Mouse (Mus musculus) brain, embryonic 14.5 days (tissue): ENCODE data around the gene Adh4. TPM values are rescaled to one million over a fixed set of nuclear protein-coding genes. Genes with fewer than 3 reads are reported as not detected.

ENCODE experiments used
- DNase-seq: peaks from one replicate; pipeline ENCODE4 v3.0.0-alpha.2; 2011; ENCODE audit warnings: low read depth
- CTCF ChIP-seq: fragments of 200-500 bp; IDR thresholded peaks from 2 replicates; pipeline ENCODE4 v1.5.1; 2012; ENCODE audit warnings: inconsistent platforms, mild to moderate bottlenecking, moderate library complexity, borderline replicate concordance; ENCODE audit not compliant: insufficient read depth, insufficient read length; ENCODE audit errors: extremely low read depth
- POLR2A ChIP-seq: fragments of 200-500 bp; IDR thresholded peaks from 2 replicates; pipeline ENCODE4 v1.6.1; 2012; ENCODE audit warnings: mild to moderate bottlenecking, inconsistent platforms, borderline replicate concordance; ENCODE audit not compliant: poor library complexity, insufficient read depth, insufficient read length, severe bottlenecking; ENCODE audit errors: extremely low read depth
- polyA plus RNA-seq: library from polyadenylated mRNA; depleted of rRNA; stranded (reverse); fragments of >200 nt; gene quantifications from 2 replicates; pipeline ENCODE4 v1.2.3, GENCODE M21; 2012

Adh4 gene
- polyA plus RNA-seq, 1 experiment: not detected

- no peak for DNase-seq
These were observed 5.7 kb upstream of the Adh4 start for GRCm38 (mm10) chr3:138409585-138409984.

DNA sequence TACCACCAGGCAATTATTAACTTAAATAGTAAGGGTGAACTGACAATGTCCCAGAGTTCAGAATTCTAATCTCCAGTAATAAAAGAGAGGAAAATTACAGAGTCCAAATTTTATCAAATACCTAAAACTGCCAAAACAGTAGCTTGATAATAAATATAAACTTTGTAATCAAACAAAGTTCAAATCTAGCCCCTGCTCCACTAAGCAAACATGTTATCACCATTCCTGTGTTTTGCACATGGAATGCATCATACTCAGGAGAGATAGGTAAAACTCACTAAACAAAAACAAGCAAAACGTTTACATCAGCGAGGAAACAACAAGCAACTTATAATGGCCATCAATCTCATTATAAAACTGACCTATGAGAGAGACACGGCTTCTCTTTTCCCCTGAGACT lies 5.1 kb upstream of the Adh4 start:
- TF ChIP-seq CTCF: no peak
- TF ChIP-seq POLR2A: no peak
- no peak for DNase-seq

More at GRCm38 (mm10) chr3:138409585-138409984, 5.7 kb upstream of the Adh4 start:
- TF ChIP-seq CTCF: no peak
- no peak for TF ChIP-seq POLR2A

GRCm38 (mm10) chr3:138419369-138419768 lies 4.1 kb downstream of the Adh4 start:
- DNase-seq: no peak
- TF ChIP-seq CTCF: no peak
- TF ChIP-seq POLR2A: no peak

DNA sequence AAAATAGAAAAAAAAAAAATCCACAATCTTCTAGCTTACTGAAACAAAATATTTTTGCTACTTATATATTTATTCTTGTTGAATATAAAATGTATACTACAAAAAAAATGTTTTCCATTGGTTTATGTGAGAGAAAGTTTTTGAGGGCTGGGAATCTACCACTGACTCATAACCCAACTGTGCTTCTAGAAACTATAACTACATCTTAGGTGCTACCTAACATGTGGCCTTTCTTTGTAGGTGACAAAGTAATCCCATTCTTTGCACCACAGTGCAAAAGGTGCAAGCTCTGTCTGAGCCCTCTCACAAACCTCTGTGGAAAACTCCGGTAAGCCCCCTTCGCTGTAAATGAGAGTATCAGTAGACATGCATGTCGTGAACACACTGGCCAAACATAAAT lies 5.1 kb downstream of the Adh4 start:
- no peak for DNase-seq
- TF ChIP-seq POLR2A (no peak), CTCF (no peak)

DNA sequence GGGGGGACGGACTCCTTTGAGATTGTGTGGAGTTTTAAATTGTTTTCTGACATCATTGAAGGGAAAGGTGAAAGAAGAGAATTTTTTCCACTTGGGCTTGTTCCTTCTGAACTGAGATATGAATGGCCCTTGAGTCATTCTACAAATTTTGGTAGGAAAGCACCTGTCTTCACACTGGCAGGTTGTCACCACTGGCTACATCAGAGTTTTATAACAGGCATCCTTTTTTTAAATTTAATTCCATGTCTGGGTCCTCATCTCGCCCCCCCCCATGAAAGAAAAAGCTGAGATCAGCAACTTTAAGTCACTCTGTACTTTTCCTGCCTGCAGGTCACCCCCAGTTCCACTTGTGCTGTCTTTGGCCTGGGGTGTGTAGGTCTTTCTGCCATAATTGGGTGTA lies 8.4 kb downstream of the Adh4 start:
- no peak for DNase-seq
- TF ChIP-seq CTCF (no peak), POLR2A (no peak)

DNA sequence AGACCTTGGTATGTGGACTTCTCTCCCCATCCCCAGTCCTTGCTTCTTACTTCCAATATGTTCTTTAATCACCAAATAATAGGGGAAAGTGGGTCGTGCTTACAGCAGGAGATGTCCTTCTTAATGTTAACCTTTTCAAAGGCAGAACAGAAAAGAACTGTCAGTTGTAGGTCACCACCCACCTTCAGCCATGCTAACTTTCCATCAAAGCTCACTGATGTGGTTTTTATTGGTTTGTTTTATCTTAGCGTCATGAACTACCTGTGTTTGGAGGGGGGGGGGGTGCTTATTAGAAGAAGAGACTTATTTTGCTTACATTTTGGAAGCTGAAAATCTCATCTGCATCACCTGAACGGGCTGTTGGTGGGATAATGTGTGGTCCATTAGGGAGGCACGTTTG lies 9.0 kb downstream of the Adh4 start:
- TF ChIP-seq CTCF: no peak
- no peak for DNase-seq

- TF ChIP-seq POLR2A (no peak), CTCF (no peak)
- DNase-seq: no peak
These were observed 15.2 kb downstream of the Adh4 start for GRCm38 (mm10) chr3:138430360-138430976.

GRCm38 (mm10) chr3:138431835-138432234 lies 16.6 kb downstream of the Adh4 start:
- peak; percentile 26; the same call in 1 of the 2 replicates for TF ChIP-seq CTCF
- no peak for TF ChIP-seq POLR2A
- peak; percentile 79 for DNase-seq

GRCm38 (mm10) chr3:138438716-138439115 lies 23.4 kb downstream of the Adh4 start:
- TF ChIP-seq POLR2A (no peak), CTCF (no peak)
- no peak for DNase-seq

- no peak for TF ChIP-seq POLR2A
- TF ChIP-seq CTCF: no peak
- DNase-seq: no peak
These were observed 26.9 kb downstream of the Adh4 start for GRCm38 (mm10) chr3:138442203-138442602.

GRCm38 (mm10) chr3:138442612-138443464 lies 27.6 kb downstream of the Adh4 start, which contains the start of gene Adh5:
Gene Adh5 (plus strand): TSS chr3:138443093.
- TF ChIP-seq POLR2A (peak; percentile 44; the same call in 1 of the 2 replicates), CTCF (no peak)
- peak; percentile 98 for DNase-seq

DNA sequence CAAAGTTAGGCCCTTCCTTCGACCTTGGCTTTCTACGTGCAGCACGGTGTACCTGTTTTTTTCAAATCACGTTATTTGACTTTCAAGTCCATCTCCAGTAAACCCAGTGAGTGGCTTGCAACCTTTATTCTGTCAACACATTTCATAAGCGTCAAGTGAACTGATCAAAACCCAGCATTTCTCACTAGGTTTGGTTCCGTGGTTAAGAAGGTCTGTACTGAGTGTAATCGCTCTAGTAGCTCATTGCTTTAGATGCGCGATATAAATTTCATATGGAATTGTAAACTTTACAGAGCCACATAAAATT lies 28.2 kb downstream of the Adh4 start:
- DNase-seq: no peak
- TF ChIP-seq CTCF (no peak), POLR2A (no peak)
